In genomic region chr6:149116992-149117391, GRCm38 (mm10) we compare ENCODE assay signal across 34 mouse cellular contexts. TPM values are rescaled to one million over a fixed set of nuclear protein-coding genes. Genes with fewer than 3 reads are reported as not detected.
DNase-seq lines count a peak whose midpoint lies in the region; TF ChIP-seq lines count a peak whose summit lies in the region.
"Had no signal": no experiment of that assay in that cellular context is flagged by ENCODE, and none has a peak within 500 bp of the region (broad histone marks: within the 10 kb centered on the region; RNA-seq: fewer than 3 reads in every experiment).

No protein-coding gene starts in this region.

- H3K36me3 ChIP-seq in MEL (ENCODE audit: control insufficient read depth in 1 of 2, insufficient read depth in 2 of 2, low read length in 2 of 2) = no peaks in the 10 kb centered on the region
- H3K36me3 ChIP-seq: embryonic facial prominence, embryonic 10.5 days; embryonic facial prominence, embryonic 13.5 days; heart, embryonic 12.5 days; heart, embryonic 15.5 days had no signal

- TF ChIP-seq CTCF in MEL (IDR thresholded peaks at IDR 0.05 in 2 of 3, conservative IDR thresholded peaks at IDR 0.05 in 1 of 3; ENCODE audit: control insufficient read depth in 1 of 3, insufficient read depth in 1 of 3, low read depth in 2 of 3, low read length in 3 of 3, poor library complexity in 1 of 3, severe bottlenecking in 1 of 3) = no peak
- no peak for TF ChIP-seq CTCF in brain, embryonic 14.5 days (IDR thresholded peaks at IDR 0.05; ENCODE audit: borderline replicate concordance, extremely low read depth, insufficient read depth, insufficient read length)

- no peak for TF ChIP-seq EP300 in MEL (IDR thresholded peaks at IDR 0.05; ENCODE audit: low read depth in 1 of 2, low read length in 2 of 2)

- DNase-seq in heart, adult 11 months = peak; percentile 25
- DNase-seq in heart, postnatal 25 days (ENCODE audit: low spot score) = no peak
- DNase-seq in kidney, postnatal 10 days = peak; percentile 22
- no peak for DNase-seq in kidney, adult 11 months
- DNase-seq in MEL (ENCODE audit: low read depth, low spot score) = peak; percentile 21
- DNase-seq in brain, embryonic 14.5 days (ENCODE audit: low read depth) = peak; percentile 32
- DNase-seq: adrenal gland, adult 8-10 months; adrenal gland, postnatal 25 days; cerebellum, adult 2 months; cerebellum, adult 9-11 months; cerebellum, postnatal 36 days; embryo, embryonic 11 days; forebrain, postnatal 0 days; gastrocnemius, adult 2 months; gastrocnemius, postnatal 14 days; heart, adult 18-20 months; heart, postnatal 10 days; heart, postnatal 4 days had no signal

- intact Hi-C loops in heart, postnatal 25 days (cut with DNase I) = no loop called here

- no peak overlapping the region for H3K27ac ChIP-seq in MEL (ENCODE audit: control insufficient read depth, low read depth, low read length)
- H3K27ac ChIP-seq: embryonic facial prominence, embryonic 10.5 days; embryonic facial prominence, embryonic 13.5 days; forebrain, embryonic 13.5 days; gastrocnemius, adult 2 months; heart, embryonic 15.5 days; hindbrain, embryonic 14.5 days; hindbrain, postnatal 0 days had no signal

- no peaks in the 10 kb centered on the region for H3K79me2 ChIP-seq in MEL (ENCODE audit: control insufficient read depth, insufficient read depth, low read length, poor library complexity)

- no peaks in the 10 kb centered on the region; a peak in 1 of 4 replicates for H3K27me3 ChIP-seq in MEL (ENCODE audit: control insufficient read depth in 1 of 2, insufficient read depth in 2 of 2, low read length in 2 of 2)
- H3K27me3 ChIP-seq: embryonic facial prominence, embryonic 13.5 days; forebrain, embryonic 13.5 days; heart, embryonic 12.5 days; heart, embryonic 15.5 days had no signal

- H3K9ac ChIP-seq in MEL (ENCODE audit: control insufficient read depth, low read depth, low read length, poor library complexity, severe bottlenecking) = no peak overlapping the region
- H3K9ac ChIP-seq: embryonic facial prominence, embryonic 13.5 days; forebrain, embryonic 13.5 days; forebrain, postnatal 0 days; heart, embryonic 12.5 days; heart, embryonic 15.5 days; hindbrain, embryonic 14.5 days had no signal

- no peaks in the 10 kb centered on the region for H3K4me1 ChIP-seq in MEL (ENCODE audit: control insufficient read depth in 1 of 2, insufficient read depth in 2 of 2, low read length in 2 of 2)
- H3K4me1 ChIP-seq: embryonic facial prominence, embryonic 13.5 days; forebrain, embryonic 13.5 days; heart, embryonic 12.5 days; heart, embryonic 15.5 days had no signal

- H3K4me3 ChIP-seq in MEL (ENCODE audit: control insufficient read depth in 1 of 2, insufficient read depth in 1 of 2, low read depth in 2 of 2, low read length in 2 of 2) = no peak overlapping the region
- H3K4me3 ChIP-seq: embryonic facial prominence, embryonic 10.5 days; embryonic facial prominence, embryonic 13.5 days; erythroblast, embryonic 14.5 days; forebrain, embryonic 13.5 days; gastrocnemius, adult 2 months; heart, embryonic 12.5 days; heart, embryonic 15.5 days had no signal

- TF ChIP-seq RAD21 in MEL (IDR thresholded peaks at IDR 0.05; ENCODE audit: low read depth, low read length) = no peak

- no peaks in the 10 kb centered on the region for H3K9me3 ChIP-seq in MEL (replicated peaks; ENCODE audit: insufficient read depth, low read length)
- H3K9me3 ChIP-seq: embryonic facial prominence, embryonic 10.5 days; embryonic facial prominence, embryonic 13.5 days; forebrain, embryonic 13.5 days; heart, embryonic 12.5 days; heart, embryonic 15.5 days had no signal

- TF ChIP-seq POLR2A in MEL (IDR thresholded peaks at IDR 0.05; ENCODE audit: control insufficient read depth in 1 of 2, insufficient read depth in 1 of 2, low read depth in 1 of 2, low read length in 2 of 2, poor library complexity in 1 of 2) = no peak
- no peak for TF ChIP-seq POLR2A in brain, embryonic 14.5 days (IDR thresholded peaks at IDR 0.05; ENCODE audit: borderline replicate concordance, extremely low read depth, insufficient read depth, insufficient read length, poor library complexity, severe bottlenecking)

TF ChIP-seq in MEL, 35 proteins besides CTCF, POLR2A, EP300 and RAD21:
- TF ChIP-seq TCF12 (IDR thresholded peaks at IDR 0.05; ENCODE audit: low read depth, low read length) (no peak), ZNF384 (IDR thresholded peaks at IDR 0.05; ENCODE audit: low read depth, low read length) (no peak), ZC3H11A (IDR thresholded peaks at IDR 0.05; ENCODE audit: low read depth, low read length) (no peak), MXI1 (IDR thresholded peaks at IDR 0.05; ENCODE audit: low read depth, low read length) (no peak), USF1 (IDR thresholded peaks at IDR 0.05; ENCODE audit: low read depth, low read length) (no peak), MYB (IDR thresholded peaks at IDR 0.05; ENCODE audit: low read depth, low read length) (no peak), ELF1 (IDR thresholded peaks at IDR 0.05; ENCODE audit: low read depth, low read length) (no peak), TBP (IDR thresholded peaks at IDR 0.05; ENCODE audit: low read depth, low read length) (no peak), HCFC1 (IDR thresholded peaks at IDR 0.05; ENCODE audit: low read depth, low read length) (no peak), SMC3 (IDR thresholded peaks at IDR 0.05; ENCODE audit: low read depth, low read length) (no peak), MAFK (IDR thresholded peaks at IDR 0.05; ENCODE audit: borderline replicate concordance, low read depth, low read length) (no peak), E2F4 (IDR thresholded peaks at IDR 0.05; ENCODE audit: borderline replicate concordance, low read depth, low read length) (no peak), ZKSCAN1 (IDR thresholded peaks at IDR 0.05; ENCODE audit: low read depth, low read length) (no peak), MAX (IDR thresholded peaks at IDR 0.05; ENCODE audit: low read length) (no peak), NELFE (IDR thresholded peaks at IDR 0.05; ENCODE audit: low read depth, low read length) (no peak)

RNA-seq across cellular contexts. Expression of gene Gm10203, which starts 13.0 kb away (rescaled TPM):
- not detected for total RNA-seq in heart, postnatal 25 days (2021)
- total RNA-seq in MEL (2012; rRNA removed) = not detected in 2 replicates
- polyA plus RNA-seq in MEL (2012; ENCODE audit: insufficient read depth in 1 of 2, insufficient read length in 2 of 2, low read depth in 1 of 2, low replicate concordance in 2 of 2, missing spikeins in 1 of 2) = not detected
- polyA plus RNA-seq in brain, embryonic 14.5 days (2012; rRNA removed) = not detected in 2 replicates
- total RNA-seq: adrenal gland, adult 8-10 months; adrenal gland, postnatal 25 days; forebrain, postnatal 0 days; gastrocnemius, adult 2 months; gastrocnemius, postnatal 14 days; gastrocnemius, postnatal 4 days; heart, adult 18-20 months; heart, postnatal 10 days; heart, postnatal 4 days; hindbrain, postnatal 0 days had no signal
- polyA plus RNA-seq: activated CD4-positive, CD25-positive, alpha-beta regulatory T cell, adult 4 months; C2C12; CD4-positive, CD25-positive, alpha-beta regulatory T cell, adult 4 months; cerebellum, adult 2 months; cortical plate, adult 2 months; embryonic facial prominence, embryonic 10.5 days; embryonic facial prominence, embryonic 13.5 days; erythroblast, embryonic 14.5 days; forebrain, embryonic 13.5 days; forebrain, postnatal 0 days; frontal cortex, adult 2 months; heart, embryonic 12.5 days; heart, embryonic 15.5 days; hindbrain, embryonic 11.5 days; hindbrain, embryonic 14.5 days; hindbrain, postnatal 0 days; inflammation-experienced regulatory T-cells, adult 6 months had no signal

RNA-seq across cellular contexts. Expression of gene Dennd5b, which starts 15.5 kb away (rescaled TPM):
- 10 to 100 TPM; 14.3 to 18.0 TPM for total RNA-seq in heart, postnatal 25 days (2021)
- total RNA-seq in MEL (2012; rRNA removed) = 0.65 and 1.1 TPM in 2 replicates
- polyA plus RNA-seq in MEL (2012; ENCODE audit: insufficient read depth in 1 of 2, insufficient read length in 2 of 2, low read depth in 1 of 2, low replicate concordance in 2 of 2, missing spikeins in 1 of 2) = 1 to 10 TPM in 1 of 2 experiments, not detected in 1; 1.3 TPM
- 10.3 and 16.6 TPM in 2 replicates for polyA plus RNA-seq in brain, embryonic 14.5 days (2012; rRNA removed)

RNA-seq across cellular contexts. Expression of gene Etfbkmt, which starts 22.7 kb away (rescaled TPM):
- total RNA-seq in heart, postnatal 25 days (2021) = 10 to 100 TPM; 27.4 to 28.0 TPM
- total RNA-seq in MEL (2012; rRNA removed) = 3.4 TPM in 2 replicates
- polyA plus RNA-seq in MEL (2012; ENCODE audit: insufficient read depth in 1 of 2, insufficient read length in 2 of 2, low read depth in 1 of 2, low replicate concordance in 2 of 2, missing spikeins in 1 of 2) = 1 to 10 TPM in 1 of 2 experiments, not detected in 1; 5.7 TPM
- 5.3 and 6.4 TPM in 2 replicates for polyA plus RNA-seq in brain, embryonic 14.5 days (2012; rRNA removed)

Comparison
In these comparisons a context has a peak if more than half of its experiments do, and no peak if none do; other contexts are left out.
1. DNase-seq: peak in heart, adult 11 months (single experiment), kidney, postnatal 10 days (single experiment), MEL (single experiment) and brain, embryonic 14.5 days (single experiment); none in heart, postnatal 25 days (single experiment) and kidney, adult 11 months (single experiment).